Mouse (Mus musculus): Measurements from ENCODE around the gene Taar8a. TPM values are rescaled to one million over a fixed set of nuclear protein-coding genes. Genes with fewer than 3 reads are reported as not detected.
"Not testable (repeated sequence)": the region's sequence is repeated elsewhere in the genome, so short reads cannot be mapped to it uniquely, and the experiment has no call there.

The Taar8a gene
- not detected in 2 replicates for polyA plus RNA-seq (2012; ENCODE audit: insufficient read depth, insufficient read length, low replicate concordance, missing spikeins)

DNA sequence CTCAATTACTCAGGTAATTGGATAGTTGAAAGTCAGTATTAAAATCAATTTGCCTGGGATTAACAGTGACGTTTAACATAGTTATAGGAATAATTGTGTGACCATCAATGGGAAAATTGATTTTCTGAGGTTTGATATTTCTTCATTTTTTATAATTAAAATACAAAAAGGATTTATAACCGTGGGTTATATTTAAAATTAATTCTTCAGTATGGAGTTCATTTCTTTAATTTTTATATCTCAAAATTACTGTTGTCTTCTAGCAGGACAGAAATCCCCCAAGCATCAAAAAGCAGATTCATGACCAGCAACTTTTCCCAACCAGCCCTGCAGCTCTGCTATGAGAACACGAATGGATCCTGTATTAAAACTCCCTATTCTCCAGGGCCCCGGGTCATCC is at the start of gene Taar8a:
TSS of gene Taar8a (plus strand) at position 301 of the 400 bp plus-strand sequence.
- H3K4me1 ChIP-seq (ENCODE audit: control insufficient read depth, insufficient read depth, low read length); H3K4me3 ChIP-seq (ENCODE audit: insufficient read depth, low read depth, low read length); H3K27ac ChIP-seq (ENCODE audit: insufficient read depth, low read depth, low read length): not testable (repeated sequence)
- WGBS, result 89% methylated on average over 2 of the region's 4 CpGs

- TF ChIP-seq CTCF (IDR thresholded peaks at IDR 0.05; ENCODE audit: insufficient read depth, low read depth, low read length), result no peak
- no peak for TF ChIP-seq POLR2A (IDR thresholded peaks at IDR 0.05; ENCODE audit: insufficient read depth, low read depth, low read length)
- Histone ChIP-seq H3K27ac (ENCODE audit: insufficient read depth, low read depth, low read length) (no peak within 1 kb of the TSS), H3K4me1 (ENCODE audit: control insufficient read depth, insufficient read depth, low read length) (no peaks in the 10 kb centered on the region), H3K4me3 (ENCODE audit: insufficient read depth, low read depth, low read length) (no peak within 1 kb of the TSS)
Measured at GRCm38 (mm10) chr10:24026922-24027321, 49.4 kb upstream of the Taar8a start, which contains the start of gene Taar7d. Gene Taar7d, plus strand, starts transcription at chr10:24027222.

DNA sequence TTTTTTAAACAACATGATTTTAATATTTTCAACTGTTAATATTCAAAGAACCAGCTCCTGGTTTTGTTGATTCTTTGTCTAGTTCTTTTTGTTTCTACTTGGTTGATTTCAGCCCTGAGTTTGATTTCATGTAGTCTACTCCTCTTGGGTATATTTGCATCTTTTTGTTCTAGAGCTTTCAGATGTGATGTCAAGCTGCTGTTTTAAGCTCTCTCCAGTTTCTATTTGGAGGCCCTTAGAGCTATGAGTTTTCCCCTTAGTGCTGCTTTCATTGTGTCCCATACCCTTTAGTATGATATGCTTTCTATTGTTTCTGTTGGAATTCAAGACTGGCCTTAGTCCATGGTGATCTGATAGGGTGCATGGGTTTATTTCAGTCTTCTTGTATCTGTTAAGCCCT is 45.0 kb upstream of the Taar8a start:
- TF ChIP-seq CTCF (IDR thresholded peaks at IDR 0.05; ENCODE audit: insufficient read depth, low read depth, low read length) (no peak), POLR2A (IDR thresholded peaks at IDR 0.05; ENCODE audit: insufficient read depth, low read depth, low read length) (no peak)
- Histone ChIP-seq H3K4me1 (ENCODE audit: control insufficient read depth, insufficient read depth, low read length) (no peaks in the 10 kb centered on the region), H3K4me3 (ENCODE audit: insufficient read depth, low read depth, low read length) (no peak overlapping the region), H3K27ac (ENCODE audit: insufficient read depth, low read depth, low read length) (no peak overlapping the region)

GRCm38 (mm10) chr10:24037314-24037713 is 39.0 kb upstream of the Taar8a start, which contains the start of gene Taar7e:
Gene Taar7e, plus strand, starts transcription at chr10:24037614.
- H3K4me3 ChIP-seq (ENCODE audit: insufficient read depth, low read depth, low read length), result no peak within 1 kb of the TSS
- H3K27ac ChIP-seq (ENCODE audit: insufficient read depth, low read depth, low read length), result no peak within 1 kb of the TSS
- no peaks in the 10 kb centered on the region for H3K4me1 ChIP-seq (ENCODE audit: control insufficient read depth, insufficient read depth, low read length)
- TF ChIP-seq POLR2A (IDR thresholded peaks at IDR 0.05; ENCODE audit: insufficient read depth, low read depth, low read length), result no peak
- TF ChIP-seq CTCF (IDR thresholded peaks at IDR 0.05; ENCODE audit: insufficient read depth, low read depth, low read length), result no peak
- WGBS, result 89% methylated on average over 2 of the region's 2 CpGs

DNA sequence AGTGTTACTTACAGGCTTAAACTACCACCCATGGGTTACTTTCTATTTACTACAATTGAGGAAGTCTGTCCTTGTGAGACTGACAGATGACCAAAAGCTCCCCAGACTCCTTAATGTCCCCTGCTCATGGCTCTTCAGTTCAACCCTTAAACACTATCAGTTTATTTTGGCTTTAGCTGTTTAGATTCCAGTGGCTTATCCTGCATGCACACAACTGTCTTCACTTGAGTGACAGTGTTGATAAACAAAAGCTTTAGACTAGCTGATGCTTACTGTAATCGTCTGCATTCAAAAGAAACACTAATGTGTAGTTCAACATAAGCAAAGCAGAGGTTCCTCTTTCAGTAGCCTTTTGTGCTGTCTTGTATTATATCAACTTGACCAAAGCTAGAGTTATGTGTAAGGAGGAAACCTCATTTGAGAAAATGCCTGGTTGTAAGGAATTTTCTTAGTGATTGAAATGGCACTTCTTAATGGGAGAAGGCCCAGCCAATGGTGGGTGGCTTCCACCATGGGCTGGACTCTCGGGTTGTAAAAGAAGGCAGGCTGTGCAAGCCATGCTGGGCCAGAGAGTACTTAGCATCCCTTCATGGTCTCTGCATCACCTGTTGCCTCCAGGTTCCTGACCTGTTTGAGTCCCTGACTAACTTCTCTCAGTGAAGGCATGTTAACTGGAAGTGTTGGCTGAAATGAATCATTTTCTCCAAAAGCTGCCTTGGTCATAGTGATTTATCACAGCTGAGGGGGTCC is 36.0 kb upstream of the Taar8a start:
- no peak for TF ChIP-seq POLR2A (IDR thresholded peaks at IDR 0.05; ENCODE audit: insufficient read depth, low read depth, low read length)
- no peak for TF ChIP-seq CTCF (IDR thresholded peaks at IDR 0.05; ENCODE audit: insufficient read depth, low read depth, low read length)
- Histone ChIP-seq H3K4me3 (ENCODE audit: insufficient read depth, low read depth, low read length) (no peak overlapping the region), H3K4me1 (ENCODE audit: control insufficient read depth, insufficient read depth, low read length) (no peaks in the 10 kb centered on the region), H3K27ac (ENCODE audit: insufficient read depth, low read depth, low read length) (no peak overlapping the region)
- 52% methylated on average over 2 of the region's 2 CpGs for WGBS

- TF ChIP-seq POLR2A (IDR thresholded peaks at IDR 0.05; ENCODE audit: insufficient read depth, low read depth, low read length) (no peak), CTCF (IDR thresholded peaks at IDR 0.05; ENCODE audit: insufficient read depth, low read depth, low read length) (no peak)
- Histone ChIP-seq H3K4me1 (ENCODE audit: control insufficient read depth, insufficient read depth, low read length) (no peaks in the 10 kb centered on the region), H3K4me3 (ENCODE audit: insufficient read depth, low read depth, low read length) (no peak within 1 kb of the TSS), H3K27ac (ENCODE audit: insufficient read depth, low read depth, low read length) (no peak within 1 kb of the TSS)
Measured at GRCm38 (mm10) chr10:24049210-24049609, 27.1 kb upstream of the Taar8a start, which contains the start of gene Taar7f. Gene Taar7f, plus strand, starts transcription at chr10:24049510.

- TF ChIP-seq CTCF (IDR thresholded peaks at IDR 0.05; ENCODE audit: insufficient read depth, low read depth, low read length) (no peak), POLR2A (IDR thresholded peaks at IDR 0.05; ENCODE audit: insufficient read depth, low read depth, low read length) (no peak)
Measured at GRCm38 (mm10) chr10:24052039-24052438, 24.3 kb upstream of the Taar8a start.

GRCm38 (mm10) chr10:24058986-24059385 is 17.3 kb upstream of the Taar8a start:
- WGBS, result 89% methylated on average over 3 of the region's 3 CpGs
- H3K27ac ChIP-seq (ENCODE audit: insufficient read depth, low read depth, low read length), result no peak overlapping the region
- TF ChIP-seq POLR2A (IDR thresholded peaks at IDR 0.05; ENCODE audit: insufficient read depth, low read depth, low read length) (no peak), CTCF (IDR thresholded peaks at IDR 0.05; ENCODE audit: insufficient read depth, low read depth, low read length) (no peak)
- H3K4me3 ChIP-seq (ENCODE audit: insufficient read depth, low read depth, low read length), result no peak overlapping the region
- H3K4me1 ChIP-seq (ENCODE audit: control insufficient read depth, insufficient read depth, low read length), result no peaks in the 10 kb centered on the region

More at GRCm38 (mm10) chr10:24052039-24052438, 24.3 kb upstream of the Taar8a start:
- Histone ChIP-seq H3K4me1 (ENCODE audit: control insufficient read depth, insufficient read depth, low read length) (no peaks in the 10 kb centered on the region), H3K27ac (ENCODE audit: insufficient read depth, low read depth, low read length) (no peak overlapping the region), H3K4me3 (ENCODE audit: insufficient read depth, low read depth, low read length) (no peak overlapping the region)
- 35% methylated on average over 5 of the region's 5 CpGs for WGBS

DNA sequence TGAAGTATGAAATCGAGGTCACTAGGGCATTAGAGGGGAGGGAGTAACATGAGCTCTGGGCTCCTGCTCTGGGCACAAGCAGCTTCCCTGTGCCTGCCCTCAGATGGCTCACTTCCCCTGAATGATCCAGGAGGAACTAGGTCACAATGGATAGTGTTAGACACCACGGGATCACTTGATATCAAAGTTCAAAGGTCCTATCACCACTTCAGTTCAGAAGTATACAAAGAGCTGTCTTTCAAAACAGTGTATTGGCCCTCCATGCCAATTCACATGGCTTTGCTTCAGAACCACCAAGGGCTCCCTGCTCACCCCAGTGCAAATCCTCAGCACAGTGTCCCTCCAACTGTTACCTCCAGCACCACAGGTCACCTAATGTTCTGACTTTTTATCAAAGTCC is 1.5 kb upstream of the Taar8a start:
- H3K27ac ChIP-seq (ENCODE audit: insufficient read depth, low read depth, low read length); H3K4me3 ChIP-seq (ENCODE audit: insufficient read depth, low read depth, low read length); H3K4me1 ChIP-seq (ENCODE audit: control insufficient read depth, insufficient read depth, low read length): not testable (repeated sequence)
- WGBS, result 58% methylated on average over 2 of the region's 2 CpGs

DNA sequence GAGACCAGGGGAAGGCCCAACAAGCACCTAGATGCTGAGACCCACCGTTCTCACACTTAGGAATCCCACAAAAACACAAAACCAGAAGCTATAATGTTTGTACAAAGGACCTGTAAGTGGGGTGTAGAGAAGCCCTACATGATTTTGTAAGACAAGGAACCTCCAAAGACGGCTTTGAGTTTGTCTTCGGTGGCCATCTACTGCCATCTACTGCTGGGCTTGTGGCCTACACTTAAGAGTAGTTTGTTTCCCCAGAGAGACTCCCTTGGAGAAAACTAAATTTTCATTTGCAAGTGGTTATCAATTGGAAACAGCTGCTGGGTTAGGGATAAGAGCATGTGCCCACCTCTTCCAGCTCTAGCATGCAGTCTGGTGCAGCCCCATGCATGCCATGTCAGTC is 3.9 kb downstream of the Taar8a start:
- TF ChIP-seq POLR2A (IDR thresholded peaks at IDR 0.05; ENCODE audit: insufficient read depth, low read depth, low read length), result no peak
- TF ChIP-seq CTCF (IDR thresholded peaks at IDR 0.05; ENCODE audit: insufficient read depth, low read depth, low read length), result no peak
- Histone ChIP-seq H3K4me3 (ENCODE audit: insufficient read depth, low read depth, low read length) (no peak overlapping the region), H3K4me1 (ENCODE audit: control insufficient read depth, insufficient read depth, low read length) (no peaks in the 10 kb centered on the region), H3K27ac (ENCODE audit: insufficient read depth, low read depth, low read length) (no peak overlapping the region)
- WGBS, result 53% methylated on average over 3 of the region's 3 CpGs
